Mouse (Mus musculus): ENCODE measurements around the gene H2-Aa.

DNA sequence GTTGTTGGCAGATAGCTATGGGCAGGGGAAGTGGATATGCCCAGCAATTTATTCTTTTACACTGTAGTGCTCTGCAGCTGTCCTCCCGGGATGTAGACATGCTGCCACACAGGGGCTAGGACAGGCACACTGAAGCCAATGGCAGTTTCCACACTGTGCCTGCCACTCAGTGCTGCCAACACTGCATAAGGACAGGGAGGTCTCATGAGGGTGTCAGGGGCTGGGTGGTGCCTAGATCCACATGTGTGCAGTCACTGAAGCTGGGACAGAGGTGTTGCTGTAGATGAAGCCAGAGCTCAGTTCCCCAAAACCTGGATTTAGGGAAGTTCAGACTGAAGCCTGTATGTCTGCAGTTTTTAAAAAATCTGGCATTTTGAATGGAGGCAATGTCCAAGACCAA is 24.6 kb upstream of the H2-Aa start:
- TF ChIP-seq REST (IDR thresholded peaks at IDR 0.05; ENCODE audit: insufficient read depth, insufficient read length) (no peak), POLR2A (IDR thresholded peaks at IDR 0.05; ENCODE audit: insufficient read length, low read depth) (no peak), E2F4 (IDR thresholded peaks at IDR 0.05; ENCODE audit: insufficient read depth) (no peak), TCF12 (IDR thresholded peaks at IDR 0.05; ENCODE audit: insufficient read depth, poor library complexity, severe bottlenecking) (no peak), MYOG (IDR thresholded peaks at IDR 0.05; ENCODE audit: control insufficient read depth in 1 of 3, insufficient read depth in 1 of 3, insufficient read length in 2 of 3, low read depth in 2 of 3) (no peak), USF1 (IDR thresholded peaks at IDR 0.05; ENCODE audit: low read depth) (no peak), MAX (IDR thresholded peaks at IDR 0.05; ENCODE audit: low read depth) (no peak)
